Mouse (Mus musculus) liver, adult 2 months (tissue): ENCODE measurements at regions not wholly inside any gene's neighbourhood (a gene's known extent, or its start where the extent isn't known, plus 50 kb on each side); places are given as distances from the start of the nearest gene placed in this dataset.

ENCODE experiments used
- DNase-seq: peaks from one replicate; pipeline ENCODE4 v3.0.0-alpha.2; 2011; ENCODE audit warnings: low read depth, low spot score; ENCODE audit errors: extremely low read depth
- H3K27ac ChIP-seq: fragments of 200-500 bp; replicated peaks from 2 replicates; pipeline ENCODE4 v1.5.1; 2012; ENCODE audit warnings: low read depth, mild to moderate bottlenecking, control low read depth, inconsistent platforms, low read length; ENCODE audit not compliant: insufficient read depth
- H3K27me3 ChIP-seq: fragments of 200-500 bp; 2 replicates; pipeline ENCODE4 v1.6.1; 2012; ENCODE audit warnings: mild to moderate bottlenecking, moderate library complexity, low read length, inconsistent platforms; ENCODE audit not compliant: control insufficient read depth, insufficient read depth
- H3K36me3 ChIP-seq: fragments of 200-500 bp; 2 replicates; pipeline ENCODE4 v1.6.1; 2012; ENCODE audit warnings: low read length, inconsistent platforms; ENCODE audit not compliant: control insufficient read depth, insufficient read depth
- H3K4me1 ChIP-seq: fragments of 200-500 bp; 2 replicates; pipeline ENCODE4 v1.6.1; 2011; ENCODE audit warnings: low read length; ENCODE audit not compliant: control insufficient read depth, insufficient read depth
- H3K4me3 ChIP-seq: fragments of 200-500 bp; 2 replicates; pipeline ENCODE4 v1.5.1; 2011; ENCODE audit warnings: low read depth, mild to moderate bottlenecking, control low read depth, low read length, moderate library complexity; ENCODE audit not compliant: insufficient read depth
- H3K79me2 ChIP-seq: fragments of 200-500 bp; 2 replicates; pipeline ENCODE4 v1.6.1; 2012; ENCODE audit warnings: inconsistent platforms, mild to moderate bottlenecking, low read length, moderate library complexity; ENCODE audit not compliant: control insufficient read depth, insufficient read depth
- H3K9ac ChIP-seq: fragments of 200-500 bp; 2 replicates; pipeline ENCODE4 v1.6.1; 2012; ENCODE audit warnings: low read depth, mild to moderate bottlenecking, control low read depth, inconsistent platforms, low read length
- CTCF ChIP-seq: fragments of 200-500 bp; IDR thresholded peaks from 2 replicates; pipeline ENCODE4 v1.5.1; 2011; ENCODE audit warnings: low read depth, low read length, control low read depth
- POLR2A ChIP-seq: fragments of 200-500 bp; IDR thresholded peaks from 2 replicates; pipeline ENCODE4 v1.6.1; 2011; ENCODE audit warnings: low read length, control low read depth; ENCODE audit not compliant: insufficient read depth; ENCODE audit errors: extremely low read depth
- WGBS: fragments of 180-500 bp; shearing (Covaris S2); methylation state at CpG from one replicate; pipeline ENCODE4 v1.1.7; 2018; 5-methylcytosine and 5-hydroxymethylcytosine counted together

GRCm38 (mm10) chr12:15896511-15896910, 79.8 kb upstream of the Trib2 start:
- no peak for TF ChIP-seq POLR2A
- 71% methylated on average over 3 of the region's 3 CpGs for WGBS
- DNase-seq = no peak

DNA sequence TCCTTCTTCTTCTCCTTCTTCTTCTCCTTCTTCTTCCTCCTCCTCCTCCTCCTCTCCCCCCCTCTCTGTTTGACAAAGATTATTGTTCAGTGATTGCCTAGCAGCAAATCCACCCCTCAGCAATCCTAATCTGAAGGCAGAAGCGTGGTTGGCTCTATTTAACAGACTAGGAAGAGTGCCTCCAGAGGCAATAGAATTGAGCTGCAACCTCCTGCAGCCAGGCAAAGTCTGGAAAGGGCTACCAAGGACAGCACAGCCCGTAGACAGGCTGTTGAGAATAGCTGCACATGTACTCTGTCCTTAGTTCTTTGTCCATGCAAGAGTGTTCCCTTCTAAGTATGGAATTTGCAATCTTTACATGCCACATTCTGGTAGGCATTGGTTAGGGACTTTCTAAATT, 78.5 kb upstream of the Trib2 start:
- H3K4me1 ChIP-seq = no peaks in the 10 kb centered on the region
- no peak for TF ChIP-seq CTCF
- TF ChIP-seq POLR2A = no peak
- H3K27me3 ChIP-seq = no peaks in the 10 kb centered on the region
- no peaks in the 10 kb centered on the region for H3K36me3 ChIP-seq
- no peak overlapping the region for H3K27ac ChIP-seq
- no peak overlapping the region for H3K9ac ChIP-seq
- H3K79me2 ChIP-seq = no peaks in the 10 kb centered on the region
- no peak overlapping the region for H3K4me3 ChIP-seq
- 36% methylated on average over 2 of the region's 2 CpGs for WGBS
- no peak for DNase-seq

More at GRCm38 (mm10) chr12:15896511-15896910, 79.8 kb upstream of the Trib2 start:
- Histone ChIP-seq H3K79me2 (no peaks in the 10 kb centered on the region), H3K9ac (no peak overlapping the region), H3K27ac (no peak overlapping the region), H3K27me3 (no peaks in the 10 kb centered on the region), H3K4me1 (no peaks in the 10 kb centered on the region), H3K4me3 (no peak overlapping the region), H3K36me3 (no peaks in the 10 kb centered on the region)

DNA sequence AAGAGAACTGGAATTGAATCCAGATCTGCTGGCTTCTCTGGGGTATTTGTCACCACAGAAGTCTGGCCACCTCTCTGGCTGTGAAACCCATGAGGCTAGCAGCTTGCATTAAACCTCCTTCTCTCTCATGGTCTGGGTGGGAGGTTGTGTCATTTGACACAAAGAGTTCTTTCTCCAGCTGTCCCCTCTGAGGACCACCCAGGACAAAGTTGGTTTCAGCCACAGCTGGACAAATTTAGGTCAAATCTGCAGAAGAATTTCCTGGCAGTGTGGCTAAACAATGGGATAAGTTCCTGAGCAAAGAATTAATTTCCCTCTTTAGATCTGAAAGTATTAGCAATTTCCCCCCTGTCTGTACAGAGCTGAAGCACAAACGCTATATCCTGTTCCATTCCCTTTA, 73.9 kb upstream of the Trib2 start:
- no peak overlapping the region for H3K9ac ChIP-seq
- no peak overlapping the region for H3K4me3 ChIP-seq
- H3K79me2 ChIP-seq = no peaks in the 10 kb centered on the region
- TF ChIP-seq POLR2A (no peak), CTCF (no peak)
- no peaks in the 10 kb centered on the region; the same call in 1 of the 2 replicates for H3K27me3 ChIP-seq
- H3K27ac ChIP-seq = no peak overlapping the region
- WGBS = 54% methylated on average over 1 of the region's 1 CpGs
- H3K4me1 ChIP-seq = no peaks in the 10 kb centered on the region
- no peak for DNase-seq
- no peaks in the 10 kb centered on the region for H3K36me3 ChIP-seq

DNA sequence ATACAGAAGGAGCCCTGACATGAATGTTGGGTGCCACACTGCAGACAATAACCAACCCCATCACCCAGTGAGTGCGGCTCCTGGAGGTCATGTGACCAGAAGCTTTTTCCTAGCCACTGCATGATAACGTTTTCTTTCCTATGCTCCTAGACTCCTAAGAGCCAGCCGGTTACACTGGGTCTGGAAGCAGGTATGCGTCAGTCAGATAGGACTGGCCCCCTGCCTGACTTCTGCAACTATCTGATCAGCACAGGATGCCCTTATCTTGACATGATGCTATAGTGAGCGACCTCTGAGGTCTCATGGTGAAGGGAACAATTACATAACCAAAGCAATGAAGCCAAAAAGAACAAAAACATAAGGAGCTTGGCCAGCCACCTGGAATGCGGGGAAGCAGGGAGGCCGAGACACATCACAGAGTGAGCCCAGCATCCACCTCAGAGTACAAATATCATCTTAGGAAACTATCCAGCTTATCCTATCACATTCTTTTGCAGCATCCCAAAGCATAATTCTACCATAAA, 63.2 kb upstream of the Trib2 start:
- Histone ChIP-seq H3K9ac (no peak overlapping the region), H3K36me3 (no peaks in the 10 kb centered on the region), H3K79me2 (no peaks in the 10 kb centered on the region), H3K27me3 (no peaks in the 10 kb centered on the region), H3K4me1 (no peaks in the 10 kb centered on the region), H3K27ac (no peak overlapping the region), H3K4me3 (no peak overlapping the region)
- TF ChIP-seq POLR2A = no peak
- no peak for TF ChIP-seq CTCF
- no peak for DNase-seq
- WGBS = 75% methylated on average over 7 of the region's 7 CpGs
